Mouse (Mus musculus): ENCODE measurements around the gene Epb41l3. TPM values are rescaled to one million over a fixed set of nuclear protein-coding genes. Genes with fewer than 3 reads are reported as not detected.
"Not testable (repeated sequence)": the region's sequence is repeated elsewhere in the genome, so short reads cannot be mapped to it uniquely, and the experiment has no call there.

The Epb41l3 gene
- total RNA-seq, 2 experiments from 2014 or later = 0.70 to 2.6 TPM

DNA sequence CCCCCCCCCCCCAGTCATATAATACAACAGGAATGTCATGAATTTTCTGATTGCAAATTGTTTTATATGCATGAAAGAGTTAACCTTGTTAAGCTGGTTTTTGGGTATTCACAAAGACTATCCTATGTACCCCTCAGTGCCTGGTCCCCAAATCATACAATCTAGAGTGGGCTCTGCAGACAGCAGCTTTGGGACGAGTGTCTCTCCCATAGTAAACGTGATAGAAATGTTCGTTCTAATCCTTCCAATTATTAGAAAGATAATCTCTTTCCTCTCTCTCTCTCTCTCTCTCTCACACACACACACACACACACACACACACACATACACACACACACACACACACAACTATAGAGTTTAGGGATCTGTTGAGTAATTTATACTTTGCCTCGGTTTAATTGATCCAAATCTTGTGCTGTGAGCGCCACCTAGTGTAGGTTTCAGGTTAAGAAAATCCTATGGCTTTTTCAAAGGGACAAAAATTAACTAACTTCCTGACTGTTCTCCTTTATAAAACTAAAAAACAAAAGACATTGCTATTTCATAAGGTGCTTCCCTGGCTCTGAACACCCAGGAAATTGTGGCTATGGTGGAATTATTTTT lies 30.4 kb downstream of the Epb41l3 start:
- no peak for ATAC-seq (ENCODE audit: poor library complexity, severe bottlenecking)

DNA sequence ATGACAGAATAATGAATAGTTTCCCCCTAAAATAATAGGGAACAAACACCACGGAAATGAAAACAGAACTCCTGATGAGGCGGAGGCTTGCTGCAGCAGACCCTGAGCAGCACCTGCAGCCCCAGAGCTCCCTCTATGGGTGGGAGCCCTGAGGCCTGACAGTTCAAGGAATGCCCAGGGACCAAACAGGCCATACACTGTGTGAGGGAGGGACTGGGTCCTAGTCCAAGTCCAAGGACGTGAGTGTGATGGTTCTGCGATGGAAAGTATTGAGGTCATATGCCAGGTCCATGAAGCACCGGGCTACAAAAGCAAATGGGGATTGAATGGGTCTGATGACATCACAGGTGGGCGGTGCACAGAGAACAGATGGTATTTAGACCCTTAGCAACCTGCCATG lies 33.7 kb downstream of the Epb41l3 start:
- no peak for ATAC-seq (ENCODE audit: poor library complexity, severe bottlenecking)

DNA sequence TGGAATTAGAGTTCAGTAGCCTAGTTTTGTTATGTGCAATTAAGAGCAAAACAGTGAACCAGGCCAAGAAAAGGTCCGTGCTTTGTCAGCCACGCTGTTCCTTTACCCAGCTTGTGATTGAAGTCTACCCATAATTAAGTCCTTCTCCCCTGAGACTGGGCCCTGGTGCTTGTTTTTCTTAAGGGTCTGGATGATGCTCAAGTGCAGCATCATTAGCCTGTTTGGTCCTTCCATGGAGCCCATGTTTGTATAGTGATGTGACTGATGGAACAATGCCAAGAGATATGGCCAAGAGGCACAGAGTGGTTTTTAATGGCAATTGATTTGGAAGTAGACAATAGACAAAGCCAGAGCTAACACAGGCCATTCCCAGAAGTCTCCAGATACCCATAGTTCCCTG lies 36.7 kb downstream of the Epb41l3 start:
- ATAC-seq (ENCODE audit: poor library complexity, severe bottlenecking) = no peak

DNA sequence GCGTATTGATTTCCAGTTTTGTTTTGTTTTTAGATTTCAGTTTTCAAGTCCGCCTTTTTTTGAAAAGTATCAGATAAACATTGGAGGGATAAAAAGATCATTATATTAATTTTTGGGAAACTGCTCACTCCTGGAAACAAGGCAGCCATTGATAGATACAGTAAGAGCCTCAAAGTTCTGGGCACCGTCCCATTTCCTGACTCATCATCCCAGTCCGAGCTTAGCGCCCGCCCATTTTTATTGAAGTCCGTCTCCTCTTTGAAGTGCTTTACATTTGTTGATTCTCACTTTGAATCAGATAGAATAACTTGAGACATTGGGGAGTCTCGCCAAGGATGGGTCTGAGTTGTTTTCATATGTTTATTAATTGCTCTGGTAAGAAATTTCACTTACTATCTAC lies 43.7 kb downstream of the Epb41l3 start:
- ATAC-seq (ENCODE audit: poor library complexity, severe bottlenecking) = no peak

DNA sequence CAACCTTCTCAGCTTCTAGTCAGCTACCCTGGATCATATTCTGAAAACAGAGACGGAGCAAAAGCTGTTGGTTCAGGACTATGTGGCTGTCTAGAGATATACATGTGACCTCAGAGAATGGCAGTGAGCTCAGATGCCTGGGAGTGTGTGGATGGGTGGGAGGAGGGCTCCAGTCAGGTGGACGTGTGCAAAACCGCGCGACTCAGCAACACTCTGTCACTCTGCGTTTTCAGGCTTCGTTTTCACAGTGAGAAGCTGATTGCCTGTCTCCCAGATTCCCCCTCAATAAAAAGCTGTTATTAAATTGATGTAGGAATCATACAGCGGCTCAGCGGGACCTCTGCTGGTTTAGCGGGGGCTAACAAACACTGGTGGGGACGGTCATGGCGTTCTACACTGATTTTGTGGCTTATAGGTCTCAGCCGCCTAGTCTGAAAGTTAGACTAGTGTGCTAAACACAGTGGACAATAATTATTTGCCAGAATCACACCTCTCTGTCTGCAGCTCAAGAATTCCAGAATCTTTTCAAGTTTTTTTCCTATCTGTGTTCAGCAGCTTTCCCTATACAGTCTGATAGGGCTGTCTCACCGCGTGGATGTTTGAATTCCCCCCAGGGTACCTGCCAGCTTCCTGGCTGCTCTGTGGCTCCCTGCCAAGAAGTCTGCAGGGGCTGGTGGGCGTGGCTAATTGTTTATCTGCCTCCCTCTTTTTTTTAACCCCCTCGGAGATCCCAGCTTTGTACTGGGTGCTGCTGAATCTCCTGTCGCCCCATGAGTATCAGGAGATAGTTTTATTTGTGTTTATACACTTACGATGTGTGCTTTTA lies 45.3 kb downstream of the Epb41l3 start:
- ATAC-seq (ENCODE audit: poor library complexity, severe bottlenecking) = no peak

DNA sequence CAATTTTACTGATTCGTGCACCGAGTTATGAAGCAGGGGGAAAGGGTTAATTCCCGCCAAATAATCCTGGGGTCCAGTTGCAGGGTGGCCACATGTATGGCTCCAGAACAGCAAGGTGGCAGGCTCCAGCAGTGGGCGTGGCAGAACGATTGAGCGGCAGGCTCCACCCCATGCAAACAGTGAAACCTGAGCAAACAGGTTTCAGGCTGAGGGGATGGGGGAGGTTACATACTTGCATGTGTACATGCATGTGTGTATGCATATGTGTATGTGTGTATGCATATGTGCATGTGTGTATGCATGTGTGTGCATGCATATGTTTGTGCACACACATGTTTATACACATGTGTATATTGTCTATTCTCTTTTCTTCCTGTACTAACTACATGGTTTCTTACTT lies 46.9 kb downstream of the Epb41l3 start:
- ATAC-seq (ENCODE audit: poor library complexity, severe bottlenecking) = not testable (repeated sequence)

DNA sequence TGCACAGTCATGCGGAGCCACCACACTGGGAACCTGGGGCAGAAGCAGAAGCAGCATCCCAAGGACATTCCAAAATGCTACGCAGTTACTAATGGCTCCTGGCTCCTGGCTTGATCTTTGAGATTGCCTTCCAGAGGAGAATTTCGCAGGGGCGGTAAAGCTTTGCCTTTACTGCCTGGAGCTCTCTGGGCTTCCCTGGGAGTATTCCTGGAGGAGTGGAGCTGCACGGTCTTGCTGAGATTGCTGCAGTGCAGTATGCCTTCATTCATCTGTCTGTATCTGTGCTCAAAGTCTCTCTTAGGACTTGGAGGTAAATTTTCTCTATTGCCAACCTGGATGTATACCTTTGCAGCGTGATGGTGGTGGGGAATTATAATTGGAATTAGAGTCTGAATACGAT lies 52.0 kb downstream of the Epb41l3 start:
- no peak for ATAC-seq (ENCODE audit: poor library complexity, severe bottlenecking)

DNA sequence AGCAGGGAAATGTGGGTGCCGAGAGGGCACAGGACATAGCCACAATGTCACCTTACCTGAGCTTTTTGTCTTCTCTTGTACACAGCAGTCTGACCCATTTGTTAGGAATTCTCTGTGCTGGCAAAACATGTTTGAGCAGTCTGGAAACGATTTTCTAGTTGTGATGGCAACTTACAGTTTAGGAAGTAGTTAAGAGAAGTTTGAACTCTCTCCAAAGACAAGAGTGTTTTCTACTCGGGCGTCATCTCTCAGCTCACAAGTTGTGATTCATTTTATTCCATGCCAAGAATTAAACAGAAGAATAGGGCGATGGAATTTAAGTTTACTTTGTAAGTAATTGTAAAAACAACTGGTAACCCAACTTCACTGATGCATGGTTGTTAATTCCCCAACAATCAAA lies 52.5 kb downstream of the Epb41l3 start:
- no peak for ATAC-seq (ENCODE audit: poor library complexity, severe bottlenecking)

DNA sequence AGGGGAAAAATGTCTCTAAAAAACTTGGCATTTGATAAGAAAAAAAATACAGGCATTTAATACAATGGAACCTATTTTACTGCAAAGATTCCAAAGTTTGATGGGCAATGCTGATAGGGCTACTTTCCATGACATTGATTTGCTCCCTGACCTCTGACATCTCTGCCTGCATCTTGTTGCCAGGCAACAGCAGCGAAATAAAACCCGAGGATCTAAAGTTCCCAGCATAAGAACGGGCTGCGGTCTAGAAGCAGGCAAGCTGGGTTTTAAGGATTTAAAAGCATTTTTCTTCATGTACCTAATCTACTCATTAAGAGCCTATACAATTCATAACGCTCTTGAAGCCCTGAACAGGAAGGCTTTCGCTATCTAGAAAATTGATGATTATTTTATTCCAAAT lies 54.0 kb downstream of the Epb41l3 start:
- no peak for ATAC-seq (ENCODE audit: poor library complexity, severe bottlenecking)

DNA sequence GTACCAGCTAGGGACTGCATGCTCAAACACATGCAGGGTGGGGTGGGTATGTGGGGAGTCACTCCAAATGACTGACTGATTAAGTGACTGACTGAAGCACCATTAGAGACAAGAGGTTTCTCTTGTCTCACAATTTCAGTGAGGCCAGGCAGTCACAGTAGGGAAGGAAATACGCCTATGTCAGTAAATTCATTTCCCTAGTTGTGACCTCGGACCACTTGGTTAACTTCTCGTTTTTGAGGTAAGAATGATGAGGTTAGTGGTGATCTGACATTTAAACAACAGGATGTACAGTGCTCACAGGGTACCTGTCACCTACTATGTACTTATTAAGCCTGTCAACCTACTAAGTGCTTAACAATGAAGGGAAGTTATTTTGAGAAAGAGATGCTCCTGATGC lies 67.5 kb downstream of the Epb41l3 start:
- no peak for ATAC-seq (ENCODE audit: poor library complexity, severe bottlenecking)

DNA sequence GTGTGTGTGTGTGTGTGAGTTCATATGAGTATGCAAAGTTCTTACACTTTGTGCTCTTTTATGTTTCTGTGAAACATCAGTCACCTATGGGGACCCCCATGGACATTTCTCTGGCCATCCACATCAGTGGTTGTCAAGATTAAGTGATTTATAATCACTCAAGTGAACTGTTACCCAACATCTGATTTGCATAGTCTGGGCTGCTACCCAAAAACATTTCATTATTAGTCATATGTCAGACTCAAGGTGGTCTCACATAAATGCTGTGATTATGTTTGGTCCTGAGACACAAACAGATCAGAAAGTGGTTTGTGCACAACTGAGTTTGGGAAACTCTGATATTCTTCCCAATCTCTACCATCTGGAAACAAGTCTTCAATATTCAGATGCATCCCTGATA lies 75.3 kb downstream of the Epb41l3 start:
- no peak for ATAC-seq (ENCODE audit: poor library complexity, severe bottlenecking)

DNA sequence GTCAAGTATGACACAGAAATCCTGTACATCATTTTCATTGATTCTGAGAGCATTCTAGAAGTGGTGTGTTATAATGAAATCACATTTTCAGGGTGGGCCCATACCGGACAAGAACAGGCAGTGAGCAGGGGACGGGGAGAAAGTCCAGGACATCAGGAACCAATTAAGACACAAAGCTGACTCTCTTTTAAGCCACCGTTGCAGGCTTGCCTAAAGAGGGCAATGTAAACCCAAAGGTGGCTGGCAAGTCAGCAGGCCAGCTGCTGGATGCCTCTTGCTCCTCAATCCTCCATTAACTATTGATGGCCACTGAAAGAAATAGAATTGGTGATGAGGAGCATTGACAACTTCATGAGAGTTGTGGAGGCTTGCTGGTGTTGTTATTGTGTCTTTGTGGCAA lies 75.8 kb downstream of the Epb41l3 start:
- no peak for ATAC-seq (ENCODE audit: poor library complexity, severe bottlenecking)

DNA sequence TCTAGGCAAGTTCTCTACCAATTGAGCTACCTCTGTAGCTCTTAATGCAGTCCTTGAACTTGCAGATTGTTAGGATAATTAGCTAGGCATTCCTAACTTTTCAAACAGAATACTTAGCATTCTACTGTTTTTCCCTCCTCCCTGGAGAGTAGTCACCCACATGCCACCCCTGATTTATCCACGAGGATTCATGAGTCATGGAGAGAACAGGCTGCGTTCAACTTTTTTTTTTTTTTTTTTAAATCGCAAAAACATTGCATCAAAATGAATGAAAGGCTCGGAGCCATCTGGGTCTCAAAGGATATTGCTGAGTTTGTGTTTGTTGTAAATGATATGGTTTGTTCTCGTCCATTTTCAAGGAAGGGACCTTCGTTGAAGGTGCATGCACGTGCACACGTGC lies 79.6 kb downstream of the Epb41l3 start:
- no peak for ATAC-seq (ENCODE audit: poor library complexity, severe bottlenecking)

DNA sequence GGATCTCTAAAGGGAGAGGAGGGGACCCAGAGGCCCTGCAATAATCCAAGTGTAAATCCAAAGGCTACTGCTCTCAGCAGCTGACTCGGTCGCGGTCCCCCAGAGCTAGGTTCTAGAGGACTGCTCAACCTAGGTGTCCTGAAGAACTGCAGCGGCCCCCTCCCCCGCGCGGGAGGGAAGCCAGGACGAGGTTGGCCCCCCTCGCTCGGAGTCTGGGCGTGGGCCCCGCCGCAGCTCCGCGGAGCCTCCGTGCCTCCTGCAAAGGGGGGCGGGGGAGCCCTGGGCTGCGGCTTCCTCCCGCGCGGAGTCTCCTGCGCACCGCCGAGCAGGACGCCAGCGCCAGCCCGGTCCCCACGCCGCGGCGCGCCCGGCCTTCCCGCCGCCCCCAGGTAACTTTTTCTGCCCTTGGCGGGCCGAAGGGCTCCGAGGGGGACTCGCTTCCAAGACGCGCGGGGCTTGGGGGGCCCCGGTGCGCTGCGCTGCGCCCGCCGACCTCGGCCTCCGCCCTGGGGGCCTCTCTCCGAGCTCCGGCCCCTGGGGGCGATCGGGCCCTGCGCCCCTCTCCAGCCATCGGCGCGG lies 81.1 kb downstream of the Epb41l3 start:
- peak; percentile 38; the same call in 1 of the 2 replicates for ATAC-seq (ENCODE audit: poor library complexity, severe bottlenecking)

DNA sequence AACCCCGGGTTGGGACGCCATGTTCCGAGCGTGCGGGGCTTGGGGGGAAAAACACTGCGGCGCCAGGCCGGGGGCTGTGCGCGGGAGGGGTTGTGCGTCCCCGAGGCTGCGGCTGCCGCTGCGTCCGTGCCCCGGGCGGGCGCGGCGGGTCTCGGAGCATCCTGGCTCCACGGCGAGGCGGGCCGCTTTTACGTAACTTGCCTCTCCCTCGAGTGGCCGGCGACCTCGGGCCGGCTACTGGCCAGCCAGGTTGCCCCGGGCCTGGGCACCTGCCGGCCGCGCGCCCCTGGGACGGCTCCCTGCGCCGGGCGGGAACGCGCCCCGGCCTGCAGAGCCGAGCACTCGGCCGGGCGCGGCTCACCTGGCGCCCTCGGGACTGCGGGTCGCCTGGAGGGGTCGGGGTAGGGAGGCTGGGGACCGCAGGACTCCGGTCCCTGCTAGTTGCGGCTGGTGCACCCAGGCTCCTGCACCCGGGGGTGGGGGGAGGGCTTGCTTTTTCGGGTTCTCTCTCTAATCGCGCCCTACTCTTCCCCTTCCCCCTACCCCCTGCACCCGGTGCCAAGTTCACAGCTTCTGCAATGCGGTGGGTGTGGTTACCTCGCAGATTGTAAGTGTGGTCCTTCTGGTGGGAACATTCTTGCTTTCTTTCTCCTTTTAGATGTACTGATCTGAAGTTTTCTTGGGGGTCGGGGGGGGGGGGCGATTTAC lies 81.8 kb downstream of the Epb41l3 start:
- no peak for ATAC-seq (ENCODE audit: poor library complexity, severe bottlenecking)

DNA sequence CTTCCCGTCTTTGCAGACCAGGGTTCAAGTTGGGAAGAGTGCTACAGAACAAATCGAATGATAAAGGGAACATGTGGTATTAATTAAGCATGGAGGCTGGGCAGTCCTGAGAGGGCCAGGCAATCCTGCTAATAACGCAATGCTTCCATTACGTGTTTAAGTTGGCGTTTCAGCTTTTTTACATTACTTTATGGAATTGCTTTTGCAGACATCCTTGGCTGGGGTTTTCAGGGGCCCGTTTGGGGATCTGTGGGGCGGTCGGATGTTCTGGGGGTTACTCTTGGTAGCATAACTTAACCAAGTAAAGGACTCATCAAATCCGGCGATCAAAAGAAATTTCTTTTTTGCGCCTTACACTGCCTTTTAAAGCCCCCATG lies 82.3 kb downstream of the Epb41l3 start:
- no peak for ATAC-seq (ENCODE audit: poor library complexity, severe bottlenecking)

DNA sequence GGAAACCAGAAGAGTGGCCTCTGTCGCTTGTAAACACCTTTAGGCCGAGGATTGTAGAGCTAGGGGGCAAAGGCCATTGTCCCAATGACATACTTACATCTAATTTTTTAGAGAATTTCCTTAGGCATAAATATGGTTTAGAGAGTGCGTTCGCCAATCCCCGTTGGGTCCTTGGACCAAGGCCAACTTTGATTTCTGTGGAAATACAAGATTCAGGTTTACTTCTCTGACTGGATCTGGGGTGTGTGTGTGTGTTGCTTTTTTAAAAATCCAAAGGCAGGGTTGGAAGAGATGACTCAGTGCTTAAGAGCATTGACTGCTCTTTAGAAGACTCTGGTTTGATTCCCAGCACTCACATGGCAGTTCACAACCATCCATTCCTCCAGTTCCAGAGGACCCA lies 83.2 kb downstream of the Epb41l3 start:
- no peak for ATAC-seq (ENCODE audit: poor library complexity, severe bottlenecking)

DNA sequence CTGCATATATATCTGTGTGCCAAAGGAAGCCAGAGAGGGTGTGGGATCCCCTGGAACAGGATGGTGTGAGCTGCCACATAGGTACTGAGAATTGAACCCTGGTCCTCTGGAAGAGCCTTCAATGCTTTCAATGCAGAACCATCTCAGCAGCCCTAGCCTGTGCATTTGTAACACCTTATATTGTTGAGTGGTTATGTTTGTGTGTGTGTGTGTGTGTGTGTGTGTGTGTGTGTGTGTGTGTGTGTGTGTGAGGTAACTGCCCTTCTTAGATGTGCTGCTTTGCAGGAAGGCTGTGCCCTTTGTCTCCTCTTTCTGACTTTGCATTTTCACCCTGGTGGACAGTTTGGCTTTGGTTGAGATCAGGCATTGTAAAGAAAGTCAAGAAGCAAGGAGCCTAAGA lies 87.2 kb downstream of the Epb41l3 start:
- no peak for ATAC-seq (ENCODE audit: poor library complexity, severe bottlenecking)

DNA sequence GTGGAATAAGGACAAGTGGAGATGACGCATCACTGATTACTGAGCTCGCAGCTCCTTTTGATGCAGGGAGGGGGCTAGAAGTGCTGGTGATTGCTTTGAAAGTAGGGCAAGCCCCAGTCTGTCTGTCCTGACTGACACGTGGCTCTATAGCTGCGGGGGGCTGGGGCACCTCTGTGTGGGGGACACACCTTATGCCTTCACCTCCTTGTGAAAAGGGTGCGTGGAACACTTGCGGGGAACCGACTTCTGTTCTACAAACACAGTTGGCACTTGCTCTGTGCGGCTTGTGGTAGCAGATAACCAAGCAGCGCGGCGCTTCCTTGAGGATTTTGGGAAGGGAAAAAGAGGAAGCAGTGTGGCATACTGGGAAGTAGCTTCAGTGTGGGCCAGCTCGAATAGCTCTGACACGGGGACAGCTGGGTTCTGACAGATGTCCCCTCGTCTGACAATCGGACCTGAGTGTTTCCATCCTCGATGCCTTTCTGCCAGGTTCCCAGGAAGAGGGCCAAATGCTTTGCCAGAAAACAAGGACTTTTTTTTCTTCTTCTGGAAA lies 101.5 kb downstream of the Epb41l3 start:
- no peak for ATAC-seq (ENCODE audit: poor library complexity, severe bottlenecking)

DNA sequence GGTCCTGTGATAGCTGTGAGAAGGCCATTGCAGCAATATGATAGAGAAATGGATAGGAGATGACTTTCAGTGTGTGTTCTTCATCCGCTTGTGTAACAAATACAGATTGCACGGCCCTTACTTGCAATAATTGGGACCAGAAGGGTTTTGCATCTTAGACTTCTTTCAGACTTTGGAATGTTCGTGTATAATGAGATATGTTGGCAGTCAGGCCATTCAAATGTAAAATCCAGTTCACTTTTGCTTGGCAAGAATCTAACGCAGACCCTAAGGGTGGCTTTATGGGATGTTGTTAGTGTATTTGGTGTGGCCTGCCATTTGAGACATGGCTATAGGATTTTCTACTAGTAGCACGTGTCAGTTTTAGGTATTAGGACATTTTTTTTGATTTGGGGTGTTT lies 102.5 kb downstream of the Epb41l3 start:
- no peak for ATAC-seq (ENCODE audit: poor library complexity, severe bottlenecking)

DNA sequence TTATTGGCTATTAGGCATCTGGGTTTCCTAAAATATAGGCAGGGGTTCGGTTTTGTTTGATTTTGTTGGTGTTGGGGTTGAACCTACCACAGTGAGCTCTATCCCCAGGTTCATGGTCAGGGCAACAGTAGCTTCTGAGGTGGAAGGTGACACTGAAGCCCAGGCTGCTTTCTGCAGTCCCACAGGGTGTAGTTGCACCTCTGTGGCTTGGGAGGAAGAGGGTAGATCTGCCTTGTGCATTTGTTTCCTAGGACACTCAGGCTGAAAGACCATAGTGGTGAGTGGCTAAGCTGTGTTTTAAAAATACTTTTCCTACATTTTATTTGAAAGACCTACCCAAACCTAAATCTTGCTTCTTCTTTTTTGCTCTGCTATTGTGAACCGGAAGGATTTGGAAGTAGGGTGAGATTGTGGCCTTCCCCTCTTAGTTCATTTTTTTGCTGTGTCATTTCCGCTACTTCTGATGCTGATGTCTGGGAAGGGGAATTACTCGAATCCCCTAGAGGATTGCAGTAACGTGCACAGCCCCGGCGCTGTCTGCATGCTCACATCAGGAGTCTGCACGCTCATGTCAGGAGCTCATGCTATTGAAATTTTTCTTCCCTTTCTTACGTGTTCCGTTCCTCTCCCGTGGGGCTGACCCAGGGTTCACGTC lies 105.5 kb downstream of the Epb41l3 start:
- ATAC-seq (ENCODE audit: poor library complexity, severe bottlenecking) = peak; percentile 94
